Mouse (Mus musculus): ENCODE measurements around the gene Pde7b. TPM values are rescaled to one million over a fixed set of nuclear protein-coding genes. Genes with fewer than 3 reads are reported as not detected.

Gene Pde7b
- polyA plus RNA-seq (2012; ENCODE audit: low replicate concordance): 0.31 and 0.78 TPM in 2 replicates

GRCm38 (mm10) chr10:20724906-20725305 lies at the start of gene Pde7b:
TSS of gene Pde7b (minus strand) at chr10:20725078.

Other genes starting within 250 kb of the Pde7b start
- 2.9 and 4.3 TPM in 2 replicates for gene Ahi1, start 227.5 kb upstream of the Pde7b start, polyA plus RNA-seq (2012; ENCODE audit: low replicate concordance)

All from hematopoietic multipotent progenitor cell, adult 10-12 weeks (in vitro differentiated cells).